Mouse (Mus musculus) embryo, embryonic 11.5 days (tissue): ENCODE results near the gene Bmpr1b.
"Not testable (repeated sequence)": the region's sequence is repeated elsewhere in the genome, so short reads cannot be mapped to it uniquely, and the experiment has no call there.

ENCODE experiments used
- DNase-seq: peaks from one replicate; pipeline ENCODE4 v3.0.0-alpha.2; 2012; ENCODE audit warnings: low read depth, low spot score

Bmpr1b gene

DNA sequence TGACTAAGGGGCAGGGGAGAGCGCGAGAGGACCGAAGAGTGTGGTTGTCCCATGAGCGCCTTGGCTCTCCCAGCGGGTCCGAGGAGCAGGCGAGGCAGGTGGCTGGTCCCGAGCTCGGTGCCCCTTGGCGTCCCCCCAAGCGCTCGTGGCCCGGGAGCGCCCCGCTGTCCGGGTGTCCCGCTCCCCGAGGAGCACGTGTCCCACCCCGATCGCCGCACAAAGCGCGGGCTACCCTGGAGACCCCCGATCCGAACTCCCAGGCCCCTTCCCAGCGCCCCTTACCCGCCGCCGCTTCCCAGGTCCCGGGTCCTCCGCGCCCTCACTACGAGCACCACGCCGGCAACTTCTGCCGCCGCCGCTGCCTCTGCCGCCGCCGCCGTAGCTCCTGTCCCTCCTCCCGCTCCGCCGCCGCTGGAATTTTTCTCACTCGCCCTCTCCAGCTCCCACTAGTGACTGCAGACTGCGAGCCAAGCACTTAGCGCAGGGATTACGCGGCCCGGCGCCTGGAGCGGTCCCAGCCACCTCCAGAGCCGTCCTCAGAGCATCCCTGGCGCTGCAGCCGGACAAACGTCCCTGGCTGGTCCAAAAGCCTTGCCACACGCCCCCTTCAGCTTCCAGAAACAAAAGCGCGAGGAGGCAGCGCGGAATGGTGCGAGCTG lies at the start of gene Bmpr1b:
Gene Bmpr1b (minus strand): TSS at position 563 of the 659 bp plus-strand sequence.
- peak; percentile 62 for DNase-seq

- no peak for DNase-seq
Measured at GRCm38 (mm10) chr3:142212821-142213220, 43.6 kb upstream of the Bmpr1b start.

- no peak for DNase-seq
Measured at GRCm38 (mm10) chr3:142212186-142212585, 43.0 kb upstream of the Bmpr1b start.

- DNase-seq, result no peak
Measured at GRCm38 (mm10) chr3:142209981-142210380, 40.8 kb upstream of the Bmpr1b start.

DNA sequence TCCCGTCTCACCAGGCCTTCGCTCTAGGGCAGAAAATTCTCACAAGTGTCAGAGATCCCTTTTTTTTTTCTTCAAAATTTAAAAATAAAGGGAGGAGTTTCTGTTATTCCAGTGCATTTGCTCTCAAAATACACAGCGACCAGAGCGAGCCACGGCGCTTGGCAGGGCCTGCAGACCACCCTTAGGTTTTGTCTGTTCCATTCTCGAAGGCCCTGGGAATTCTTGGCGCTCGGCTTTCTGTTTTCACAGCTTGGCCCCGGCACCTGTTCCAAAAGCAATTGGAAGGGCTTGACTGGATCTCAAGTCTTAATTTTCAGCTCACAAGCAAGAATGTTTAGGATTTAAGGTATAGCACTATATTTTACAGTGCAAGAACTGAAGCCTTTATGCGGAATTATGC lies 39.8 kb upstream of the Bmpr1b start:
- DNase-seq, result no peak

DNA sequence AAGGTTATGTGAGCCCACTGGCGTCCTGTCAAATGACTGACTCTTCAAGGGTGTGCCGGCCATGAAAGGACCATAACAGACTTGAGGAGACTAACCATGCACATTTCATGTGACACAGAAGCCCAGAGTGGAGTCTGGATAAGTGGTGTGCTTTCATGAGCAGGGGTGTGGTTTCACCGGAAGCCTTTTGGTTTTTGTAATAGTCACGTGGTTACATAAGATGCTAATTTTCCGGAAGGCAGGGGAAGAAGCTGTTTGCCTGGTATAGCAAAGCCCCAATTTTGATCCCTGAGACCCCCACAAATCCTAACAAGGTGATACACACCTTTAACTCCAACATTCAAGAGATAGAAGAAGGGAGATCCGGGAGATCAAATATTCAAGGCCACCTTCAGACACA lies 38.3 kb upstream of the Bmpr1b start:
- no peak for DNase-seq

- DNase-seq, result no peak
Measured at GRCm38 (mm10) chr3:142206316-142206715, 37.1 kb upstream of the Bmpr1b start.

DNA sequence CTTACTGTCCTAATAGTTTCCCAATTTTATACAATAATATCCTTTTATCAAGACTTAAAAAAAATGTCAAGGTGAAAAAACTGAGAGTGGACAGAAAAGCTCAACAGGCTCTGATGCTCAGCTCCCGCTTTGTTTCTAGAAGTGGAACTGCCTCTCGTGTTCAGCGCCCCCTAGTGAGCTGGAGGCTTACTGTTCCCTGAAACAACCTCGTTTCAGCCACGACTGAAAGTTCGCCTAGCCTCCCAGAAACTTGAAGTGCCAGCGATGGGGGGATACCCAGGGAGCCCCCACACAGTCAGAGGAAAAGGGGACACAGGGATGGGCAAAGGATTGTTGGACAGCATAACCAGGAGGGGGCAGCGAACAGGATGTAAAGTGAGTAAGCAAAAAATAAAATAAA lies 26.9 kb upstream of the Bmpr1b start:
- DNase-seq, result no peak

DNA sequence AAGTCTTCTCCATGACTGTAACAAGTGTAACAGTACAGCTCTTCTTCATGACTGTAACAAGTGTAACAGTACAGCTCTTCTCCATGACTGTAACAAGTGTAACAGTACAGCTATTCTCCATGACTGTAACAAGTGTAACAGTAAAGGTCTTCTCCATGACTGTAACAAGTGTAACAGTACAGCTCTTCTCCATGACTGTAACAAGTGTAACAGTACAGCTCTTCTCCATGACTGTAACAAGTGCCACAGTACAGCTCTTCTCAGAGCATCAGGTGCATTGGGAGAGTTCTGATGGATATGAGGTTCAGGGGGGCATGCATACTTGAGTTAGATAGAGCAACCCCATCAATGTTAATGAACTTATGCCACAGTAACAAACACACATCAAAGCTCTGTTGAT lies 22.4 kb upstream of the Bmpr1b start:
- DNase-seq, result not testable (repeated sequence)

DNA sequence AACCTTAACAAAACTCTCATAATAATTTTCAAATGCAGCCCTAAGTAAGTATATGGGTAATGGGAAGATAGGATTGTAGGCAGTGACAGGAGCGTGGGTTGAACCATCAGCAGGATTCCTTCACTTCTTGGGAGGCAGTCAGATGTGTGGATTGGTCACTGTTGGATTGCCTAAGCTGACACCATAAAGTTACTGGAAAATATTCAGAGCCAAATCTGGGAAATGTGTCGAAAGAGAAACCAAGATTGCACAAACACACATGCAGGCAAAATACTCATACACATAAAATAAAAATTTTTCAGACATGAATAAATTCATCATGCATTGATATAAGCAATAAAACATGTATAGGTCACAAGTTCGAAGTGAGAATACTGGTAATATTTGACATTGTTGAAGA lies 17.3 kb upstream of the Bmpr1b start:
- DNase-seq, result no peak

- DNase-seq, result no peak
Measured at GRCm38 (mm10) chr3:142173996-142174395, 4.8 kb upstream of the Bmpr1b start.

DNA sequence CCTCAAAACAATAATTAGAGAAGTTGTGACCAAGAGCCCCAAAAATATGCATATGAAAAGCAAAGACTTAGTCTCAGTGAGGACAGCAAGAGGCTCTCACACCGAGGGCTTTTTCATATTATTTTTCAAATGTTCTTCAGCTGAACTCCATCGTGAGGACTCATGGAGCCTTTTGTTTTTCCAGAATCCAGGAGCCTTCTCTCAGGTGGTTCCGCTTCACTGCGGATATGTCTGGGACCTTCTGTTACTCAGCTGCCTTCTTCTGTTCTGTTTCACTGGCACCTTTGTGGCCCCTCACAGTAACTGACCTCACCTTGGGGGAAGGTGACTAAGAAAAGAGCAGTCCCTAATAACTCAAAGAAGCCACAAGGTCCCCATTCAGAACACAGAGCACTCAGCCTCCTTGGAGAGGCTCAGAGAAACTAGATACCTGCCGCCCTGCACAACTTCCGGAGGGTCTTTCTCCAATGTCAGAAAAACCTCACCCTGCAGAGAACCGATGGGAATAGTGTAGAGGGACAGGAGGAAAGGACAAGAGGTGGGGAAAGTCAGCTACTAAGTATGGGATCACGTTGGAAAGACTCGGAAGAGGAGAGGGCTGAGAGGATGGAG lies 868 bp downstream of the Bmpr1b start:
- no peak for DNase-seq

DNA sequence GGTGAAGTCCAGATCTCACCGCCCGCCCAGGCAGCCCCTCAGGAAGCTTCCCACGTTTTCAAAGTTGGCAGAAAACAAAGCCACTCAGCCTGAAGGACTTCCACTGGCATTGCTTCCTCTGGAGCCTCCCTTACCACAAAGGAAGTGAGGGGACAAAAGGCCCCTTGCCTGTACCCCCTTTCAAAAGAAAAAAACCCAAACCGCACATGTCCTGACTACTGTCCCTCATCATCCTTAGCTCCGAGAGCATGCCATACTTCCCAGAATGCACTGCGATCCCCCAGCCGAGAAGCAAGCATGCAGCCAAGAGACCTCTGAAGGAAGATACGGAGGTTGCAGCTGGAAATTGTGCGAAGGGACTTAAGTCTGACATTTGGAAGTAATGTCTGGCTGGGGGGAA lies 4.2 kb downstream of the Bmpr1b start:
- no peak for DNase-seq

DNA sequence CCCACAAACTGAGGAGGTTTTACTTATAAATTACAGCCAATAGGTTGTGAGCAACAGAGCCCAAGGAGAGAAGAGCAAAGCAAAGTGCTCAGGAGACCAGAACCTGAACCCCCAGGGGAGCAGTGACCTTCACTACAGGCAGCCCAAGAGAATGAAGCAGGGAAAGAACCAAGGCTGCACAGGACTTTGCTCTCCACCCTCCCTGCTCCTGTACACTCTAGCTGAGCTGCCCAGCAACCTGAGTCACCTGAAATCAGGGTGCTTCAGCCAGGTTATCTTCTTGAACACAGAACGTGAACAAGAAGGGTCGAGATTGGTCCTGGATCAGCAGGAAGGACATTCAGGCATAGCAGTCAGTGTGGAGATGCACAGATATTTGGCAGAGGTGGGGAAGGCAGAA lies 5.3 kb downstream of the Bmpr1b start:
- no peak for DNase-seq

DNA sequence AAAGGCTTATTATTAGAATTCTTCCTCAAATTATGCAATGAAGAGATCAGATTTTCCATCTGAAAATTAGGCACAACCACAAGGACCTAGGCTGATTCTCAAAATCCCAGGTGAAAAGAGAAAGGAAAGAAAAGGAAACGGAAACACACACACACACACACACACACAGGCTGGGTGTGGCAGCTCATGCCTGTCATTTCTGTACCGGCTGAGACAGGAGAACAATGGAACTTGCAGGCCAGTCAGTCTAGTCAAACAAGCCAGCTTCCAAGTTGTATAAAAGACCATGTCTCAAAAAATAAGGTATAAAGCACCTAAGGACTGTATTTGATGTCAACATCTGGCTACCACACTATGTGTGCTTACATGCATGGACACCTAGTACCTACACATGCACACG lies 7.8 kb downstream of the Bmpr1b start:
- DNase-seq, result no peak

GRCm38 (mm10) chr3:142151980-142152379 lies 17.2 kb downstream of the Bmpr1b start:
- no peak for DNase-seq

GRCm38 (mm10) chr3:142138796-142139195 lies 30.4 kb downstream of the Bmpr1b start:
- DNase-seq, result no peak

- DNase-seq, result no peak
Measured at GRCm38 (mm10) chr3:142126379-142126778, 42.8 kb downstream of the Bmpr1b start.

- DNase-seq, result no peak
Measured at GRCm38 (mm10) chr3:142125556-142125955, 43.7 kb downstream of the Bmpr1b start.

- DNase-seq, result no peak
Measured at GRCm38 (mm10) chr3:142124255-142124654, 45.0 kb downstream of the Bmpr1b start.

GRCm38 (mm10) chr3:142122376-142122775 lies 46.8 kb downstream of the Bmpr1b start:
- DNase-seq, result no peak

GRCm38 (mm10) chr3:142120795-142121194 lies 48.4 kb downstream of the Bmpr1b start:
- DNase-seq, result no peak

- no peak for DNase-seq
Measured at GRCm38 (mm10) chr3:142114762-142115316, 54.4 kb downstream of the Bmpr1b start.
